Mouse (Mus musculus): ENCODE data around the gene Poglut1.
"Not testable (repeated sequence)": the region's sequence is repeated elsewhere in the genome, so short reads cannot be mapped to it uniquely, and the experiment has no call there.

Gene Poglut1

GRCm38 (mm10) chr16:38536544-38537146, 13.4 kb downstream of the Poglut1 start:
- peak; percentile 54 for DNase-seq

GRCm38 (mm10) chr16:38526264-38526663, 23.8 kb downstream of the Poglut1 start:
- DNase-seq: no peak

GRCm38 (mm10) chr16:38522129-38523084, 27.7 kb downstream of the Poglut1 start, which contains the start of gene Timmdc1:
Gene Timmdc1 (minus strand): TSS chr16:38522663.
- peak; percentile 97 for DNase-seq

GRCm38 (mm10) chr16:38521211-38521987, 28.7 kb downstream of the Poglut1 start:
- peak; percentile 22 for DNase-seq

- DNase-seq: no peak
Measured at GRCm38 (mm10) chr16:38519140-38519539, 30.9 kb downstream of the Poglut1 start.

GRCm38 (mm10) chr16:38510846-38511245, 39.2 kb downstream of the Poglut1 start:
- no peak for DNase-seq

GRCm38 (mm10) chr16:38506041-38506634, 43.9 kb downstream of the Poglut1 start:
- DNase-seq: peak; percentile 60

GRCm38 (mm10) chr16:38503528-38503927, 46.5 kb downstream of the Poglut1 start:
- no peak for DNase-seq

- DNase-seq: no peak
Measured at GRCm38 (mm10) chr16:38502469-38502868, 47.6 kb downstream of the Poglut1 start.

- no peak for DNase-seq
Measured at GRCm38 (mm10) chr16:38496604-38497140, 53.4 kb downstream of the Poglut1 start.

GRCm38 (mm10) chr16:38493890-38494289, 56.2 kb downstream of the Poglut1 start:
- DNase-seq: no peak

- no peak for DNase-seq
Measured at GRCm38 (mm10) chr16:38492551-38492950, 57.5 kb downstream of the Poglut1 start.

- peak; percentile 11 for DNase-seq
Measured at GRCm38 (mm10) chr16:38483582-38484309, 66.3 kb downstream of the Poglut1 start.

GRCm38 (mm10) chr16:38482780-38483562, 67.1 kb downstream of the Poglut1 start:
- DNase-seq: no peak

GRCm38 (mm10) chr16:38481327-38481726, 68.7 kb downstream of the Poglut1 start:
- no peak for DNase-seq

- no peak for DNase-seq
Measured at GRCm38 (mm10) chr16:38478296-38478695, 71.8 kb downstream of the Poglut1 start.

GRCm38 (mm10) chr16:38477241-38477608, 72.8 kb downstream of the Poglut1 start:
- DNase-seq: not testable (repeated sequence)

- DNase-seq: peak; percentile 34
Measured at GRCm38 (mm10) chr16:38476312-38477240, 73.5 kb downstream of the Poglut1 start.

GRCm38 (mm10) chr16:38475681-38476311, 74.3 kb downstream of the Poglut1 start:
- DNase-seq: no peak

Data from cerebellum, adult 9-11 months (tissue).